19 mouse cellular contexts compared by ENCODE assay signal in the genomic region with DNA sequence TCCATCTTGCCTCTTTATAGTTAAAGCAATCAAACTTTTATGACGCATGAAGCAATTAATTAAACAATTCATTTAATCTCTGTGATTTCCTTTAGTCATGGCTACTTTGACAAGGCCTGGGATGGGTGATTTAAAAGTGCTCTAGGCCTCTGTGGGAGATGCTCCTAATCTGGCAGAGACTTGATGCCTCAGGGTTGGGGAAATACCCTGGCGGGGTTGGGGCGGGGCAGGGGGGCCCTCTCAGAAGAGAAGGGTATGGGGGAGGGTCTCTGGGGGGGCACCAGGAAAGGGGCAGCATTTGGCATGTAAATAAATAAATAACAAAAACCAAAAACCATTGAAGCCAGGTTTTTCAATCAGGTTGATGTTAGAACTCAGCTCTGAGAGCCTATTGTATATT. TPM values are rescaled to one million over a fixed set of nuclear protein-coding genes. Genes with fewer than 3 reads are reported as not detected.
DNase-seq lines count a peak whose midpoint lies in the region; ATAC-seq and TF ChIP-seq lines count a peak whose summit lies in the region.
"Had no signal": no experiment of that assay in that cellular context is flagged by ENCODE, and none has a peak within 500 bp of the region (broad histone marks: within the 10 kb centered on the region; RNA-seq: fewer than 3 reads in every experiment).

No protein-coding gene starts in this region.

- H3K27me3 ChIP-seq in intestine, embryonic 14.5 days (replicated peaks; ENCODE audit: control insufficient read depth, insufficient read depth, low read length) = no peaks in the 10 kb centered on the region
- no peaks in the 10 kb centered on the region for H3K27me3 ChIP-seq in intestine, postnatal 0 days (replicated peaks; ENCODE audit: control insufficient read depth, insufficient read depth, low read length)
- no peaks in the 10 kb centered on the region for H3K27me3 ChIP-seq in E14TG2a.4 (ENCODE audit: insufficient read depth, low read length)
- H3K27me3 ChIP-seq: embryonic facial prominence, embryonic 12.5 days; forebrain, embryonic 13.5 days; forebrain, embryonic 15.5 days had no signal

- 47% methylated on average over 3 of the region's 3 CpGs for WGBS in intestine, embryonic 14.5 days
- 65% methylated on average over 3 of the region's 3 CpGs for WGBS in intestine, postnatal 0 days

- no peaks in the 10 kb centered on the region for H3K36me3 ChIP-seq in intestine, embryonic 14.5 days (ENCODE audit: control insufficient read depth, insufficient read depth, low read length)
- no peaks in the 10 kb centered on the region for H3K36me3 ChIP-seq in intestine, postnatal 0 days (ENCODE audit: control insufficient read depth, insufficient read depth)
- H3K36me3 ChIP-seq in E14TG2a.4 (ENCODE audit: insufficient read depth, low read length) (no peaks in the 10 kb centered on the region), ES-E14 (ENCODE audit: control insufficient read depth, insufficient read depth, low read length, poor library complexity, severe bottlenecking) (no peaks in the 10 kb centered on the region)
- H3K36me3 ChIP-seq: embryonic facial prominence, embryonic 10.5 days; embryonic facial prominence, embryonic 12.5 days; forebrain, embryonic 15.5 days had no signal

- ATAC-seq in intestine, embryonic 14.5 days (replicated peaks; ENCODE audit: low FRiP score, low TSS enrichment, low read depth) = no peak
- ATAC-seq in intestine, postnatal 0 days = no peak
- ATAC-seq: forebrain, embryonic 13.5 days; forebrain, embryonic 15.5 days; forebrain, postnatal 0 days had no signal

- H3K27ac ChIP-seq in intestine, embryonic 14.5 days (ENCODE audit: low read depth) = 0 out of 2 replicates have a peak overlapping the region, but pooled peaks have one; percentile 55
- no peak overlapping the region for H3K27ac ChIP-seq in intestine, postnatal 0 days (ENCODE audit: low read depth, low read length)
- peak overlapping the region; percentile 99; the same call in 1 of the 2 replicates for H3K27ac ChIP-seq in ES-E14 (ENCODE audit: insufficient read depth, low read depth, low read length, poor library complexity, severe bottlenecking)
- H3K27ac ChIP-seq: embryonic facial prominence, embryonic 10.5 days; embryonic facial prominence, embryonic 12.5 days; forebrain, embryonic 13.5 days; forebrain, embryonic 15.5 days had no signal

- no peak overlapping the region for H3K4me3 ChIP-seq in intestine, embryonic 14.5 days (ENCODE audit: low read depth, low read length)
- no peak overlapping the region for H3K4me3 ChIP-seq in intestine, postnatal 0 days (ENCODE audit: low read depth, low read length)
- H3K4me3 ChIP-seq in E14TG2a.4 (replicated peaks; ENCODE audit: low read length) (peak overlapping the region; percentile 57; the same call in 1 of the 2 replicates), ES-E14 (ENCODE audit: insufficient read depth in 1 of 2, low read depth in 1 of 2, low read length in 2 of 2, poor library complexity in 1 of 2, severe bottlenecking in 1 of 2) (no peak overlapping the region)
- H3K4me3 ChIP-seq: embryonic facial prominence, embryonic 10.5 days; embryonic facial prominence, embryonic 12.5 days; forebrain, embryonic 13.5 days; forebrain, embryonic 15.5 days had no signal

- H3K9me3 ChIP-seq in intestine, embryonic 14.5 days (ENCODE audit: control insufficient read depth, low read length) = no peaks in the 10 kb centered on the region
- no peaks in the 10 kb centered on the region for H3K9me3 ChIP-seq in intestine, postnatal 0 days (ENCODE audit: control insufficient read depth)
- H3K9me3 ChIP-seq in E14TG2a.4 (ENCODE audit: low read length) (no peaks in the 10 kb centered on the region), ES-E14 (ENCODE audit: control insufficient read depth, insufficient read depth, low read depth, low read length) (no peaks in the 10 kb centered on the region)
- H3K9me3 ChIP-seq: embryonic facial prominence, embryonic 10.5 days; embryonic facial prominence, embryonic 12.5 days; forebrain, embryonic 13.5 days; forebrain, embryonic 15.5 days had no signal

- in situ Hi-C loops in ES-E14 (cut with MboI; ENCODE audit: low sequenced_read_pairs in 2 of 2, unreplicated experiment in 2 of 2) = loop anchor here in 1 of 2 experiments (10.0 kb wide), 1 partner anchor 77 kb away; no protein-coding TSS in a partner anchor

- no peak for DNase-seq in intestine, embryonic 14.5 days (ENCODE audit: low spot score)
- DNase-seq in ES-E14 (ENCODE audit: low read depth, low spot score) = no peak
- DNase-seq in thymus, adult 18-20 months = no peak
- DNase-seq in left cerebral cortex, adult 8-10 months (ENCODE audit: low spot score in 2 of 2) = no peak
- DNase-seq: adrenal gland, adult 2 months; adrenal gland, postnatal 14 days; adrenal gland, postnatal 36 days; cerebellum, adult 11-12 months; cerebellum, adult 2 months; cerebellum, adult 9-10 months; cerebellum, postnatal 10 days; cerebellum, postnatal 25 days; forebrain, postnatal 0 days had no signal

- H3K4me1 ChIP-seq in intestine, embryonic 14.5 days (replicated peaks; ENCODE audit: control insufficient read depth, insufficient read depth, low read length) = no peaks in the 10 kb centered on the region
- H3K4me1 ChIP-seq in intestine, postnatal 0 days (replicated peaks; ENCODE audit: control insufficient read depth, insufficient read depth, low read length) = no peaks in the 10 kb centered on the region
- H3K4me1 ChIP-seq in E14TG2a.4 (replicated peaks; ENCODE audit: low read depth, low read length) = peaks cover 90% of the 10 kb centered on the region
- H3K4me1 ChIP-seq in ES-E14 (ENCODE audit: control insufficient read depth in 2 of 2, insufficient read depth in 2 of 2, low read length in 2 of 2, poor library complexity in 1 of 2) = peaks cover 12 to 20% of the 10 kb centered on the region in 2 experiments; a peak in 3 of 4 replicates
- H3K4me1 ChIP-seq: embryonic facial prominence, embryonic 12.5 days; forebrain, embryonic 13.5 days had no signal

- H3K9ac ChIP-seq in intestine, embryonic 14.5 days (ENCODE audit: low read length) = no peak overlapping the region
- H3K9ac ChIP-seq in intestine, postnatal 0 days (ENCODE audit: low read depth, low read length) = no peak overlapping the region
- no peak overlapping the region for H3K9ac ChIP-seq in ES-E14 (ENCODE audit: insufficient read depth, low read depth, low read length, poor library complexity, severe bottlenecking)
- H3K9ac ChIP-seq: embryonic facial prominence, embryonic 12.5 days; forebrain, embryonic 13.5 days; forebrain, embryonic 15.5 days; forebrain, postnatal 0 days had no signal

- no peak overlapping the region for H3K4me2 ChIP-seq in intestine, embryonic 14.5 days (ENCODE audit: low read length)
- no peak overlapping the region for H3K4me2 ChIP-seq in intestine, postnatal 0 days (replicated peaks; ENCODE audit: low read depth)
- H3K4me2 ChIP-seq: embryonic facial prominence, embryonic 12.5 days; forebrain, embryonic 13.5 days; forebrain, embryonic 15.5 days had no signal

- TF ChIP-seq CTCF in intestine, postnatal 0 days (IDR thresholded peaks at IDR 0.05; ENCODE audit: low read depth) = no peak
- TF ChIP-seq CTCF in E14TG2a.4 (conservative IDR thresholded peaks at IDR 0.05; ENCODE audit: low read length) = no peak

TF ChIP-seq in ES-E14, 5 proteins besides CTCF, POLR2A, EP300 and RAD21:
- TF ChIP-seq ZNF384 (IDR thresholded peaks at IDR 0.05; ENCODE audit: low read depth, low read length) = no peak
- TF ChIP-seq CHD2 (IDR thresholded peaks at IDR 0.05; ENCODE audit: low read depth, low read length) = no peak

RNA-seq across cellular contexts. Expression of a gene that starts 20.9 kb away (rescaled TPM):
- polyA plus RNA-seq in intestine, embryonic 14.5 days (2014; fragmentation: Nextera tagmentation; extraction: Ambion mirVana) = 61.1 and 67.8 TPM in 2 replicates
- 14.4 and 16.0 TPM in 2 replicates for polyA plus RNA-seq in intestine, postnatal 0 days (2015; fragmentation: Nextera tagmentation; extraction: Ambion mirVana)
- 309 and 509 TPM in 2 replicates for total RNA-seq in ES-E14 (2012; rRNA removed)
- total RNA-seq in left cerebral cortex, adult 8-10 months (2022) = 100 to 1,000 TPM; 136 to 167 (median 155) TPM

RNA-seq across cellular contexts. Expression of a gene that starts 48.2 kb away (rescaled TPM):
- polyA plus RNA-seq in intestine, embryonic 14.5 days (2014; fragmentation: Nextera tagmentation; extraction: Ambion mirVana) = 28.7 and 31.3 TPM in 2 replicates
- 17.6 and 19.0 TPM in 2 replicates for polyA plus RNA-seq in intestine, postnatal 0 days (2015; fragmentation: Nextera tagmentation; extraction: Ambion mirVana)
- total RNA-seq in ES-E14 (2012; rRNA removed) = 37.0 and 38.8 TPM in 2 replicates
- 10 to 100 TPM; 11.2 to 13.0 (median 12.0) TPM for total RNA-seq in left cerebral cortex, adult 8-10 months (2022)
